Mouse (Mus musculus): ENCODE results near the gene Cysltr2. TPM values are rescaled to one million over a fixed set of nuclear protein-coding genes. Genes with fewer than 3 reads are reported as not detected.

The Cysltr2 gene
- 2.1 TPM in 1 of 2 replicates, not detected in the other for polyA plus RNA-seq (2012; ENCODE audit: insufficient read depth, insufficient read length, missing spikeins)

DNA sequence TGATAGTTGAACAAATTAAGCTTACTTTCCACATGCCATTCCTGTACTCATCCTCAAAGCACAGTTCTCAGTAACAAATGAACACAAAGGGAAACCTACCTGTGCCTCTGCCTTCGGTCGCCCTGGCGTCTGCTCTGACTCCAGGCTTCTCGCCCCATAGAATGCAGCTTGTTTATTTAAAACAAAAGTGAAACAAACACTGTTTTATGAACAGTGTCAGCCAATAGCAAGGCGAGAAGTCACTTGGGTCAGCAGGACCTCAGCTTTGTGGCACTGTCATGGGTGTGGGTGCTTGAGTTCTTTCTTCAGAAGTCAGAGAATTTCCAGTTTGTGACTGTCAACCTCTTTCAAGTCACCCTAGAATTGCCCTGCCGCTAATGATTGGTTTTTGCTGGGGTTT lies at the start of gene Cysltr2:
Gene Cysltr2, minus strand, starts transcription at position 178 of the 400 bp plus-strand sequence.
- Histone ChIP-seq H3K4me1 (ENCODE audit: control insufficient read depth, insufficient read depth, insufficient read length, low read length) (no peaks in the 10 kb centered on the region), H3K27ac (replicated peaks; ENCODE audit: low read depth, low read length) (no peak within 1 kb of the TSS), H3K4me3 (ENCODE audit: insufficient read depth, low read depth, low read length) (peak within 1 kb of the TSS; percentile 41)

GRCm38 (mm10) chr14:73094802-73095550 lies 46.1 kb upstream of the Cysltr2 start:
- no peaks in the 10 kb centered on the region for H3K4me1 ChIP-seq (ENCODE audit: control insufficient read depth, insufficient read depth, insufficient read length, low read length)
- no peak overlapping the region for H3K27ac ChIP-seq (replicated peaks; ENCODE audit: low read depth, low read length)
- H3K4me3 ChIP-seq (ENCODE audit: insufficient read depth, low read depth, low read length): no peak overlapping the region

- Histone ChIP-seq H3K27ac (replicated peaks; ENCODE audit: low read depth, low read length) (no peak overlapping the region), H3K4me3 (ENCODE audit: insufficient read depth, low read depth, low read length) (no peak overlapping the region), H3K4me1 (ENCODE audit: control insufficient read depth, insufficient read depth, insufficient read length, low read length) (no peaks in the 10 kb centered on the region)
Observed at GRCm38 (mm10) chr14:73092871-73093270, 44.0 kb upstream of the Cysltr2 start.

DNA sequence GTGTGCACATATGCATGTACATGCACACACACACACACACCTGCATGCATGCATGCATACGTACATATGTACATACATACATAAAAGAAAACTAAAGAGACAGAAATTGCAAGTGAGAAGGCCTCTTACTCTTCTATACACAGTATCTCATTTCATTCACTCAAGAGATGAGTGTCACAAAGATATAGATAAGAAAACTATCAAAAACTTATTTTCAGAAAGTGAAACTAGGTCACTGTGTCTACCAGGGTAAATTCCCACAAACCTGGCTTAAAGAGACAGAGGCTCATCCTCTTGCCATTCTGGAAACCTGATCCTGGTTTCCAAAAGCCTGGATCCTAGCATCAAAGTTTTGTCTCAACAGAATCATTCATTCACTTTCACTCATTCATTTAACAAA lies 39.3 kb upstream of the Cysltr2 start:
- Histone ChIP-seq H3K4me3 (ENCODE audit: insufficient read depth, low read depth, low read length) (no peak overlapping the region), H3K27ac (replicated peaks; ENCODE audit: low read depth, low read length) (no peak overlapping the region), H3K4me1 (ENCODE audit: control insufficient read depth, insufficient read depth, insufficient read length, low read length) (no peaks in the 10 kb centered on the region)

- no peaks in the 10 kb centered on the region for H3K4me1 ChIP-seq (ENCODE audit: control insufficient read depth, insufficient read depth, insufficient read length, low read length)
- no peak overlapping the region for H3K27ac ChIP-seq (replicated peaks; ENCODE audit: low read depth, low read length)
- no peak overlapping the region for H3K4me3 ChIP-seq (ENCODE audit: insufficient read depth, low read depth, low read length)
Observed at GRCm38 (mm10) chr14:73087746-73088145, 38.8 kb upstream of the Cysltr2 start.

- no peak overlapping the region for H3K27ac ChIP-seq (replicated peaks; ENCODE audit: low read depth, low read length)
- H3K4me1 ChIP-seq (ENCODE audit: control insufficient read depth, insufficient read depth, insufficient read length, low read length): no peaks in the 10 kb centered on the region
- no peak overlapping the region for H3K4me3 ChIP-seq (ENCODE audit: insufficient read depth, low read depth, low read length)
Observed at GRCm38 (mm10) chr14:73087247-73087646, 38.3 kb upstream of the Cysltr2 start.

GRCm38 (mm10) chr14:73086425-73086824 lies 37.5 kb upstream of the Cysltr2 start:
- no peaks in the 10 kb centered on the region for H3K4me1 ChIP-seq (ENCODE audit: control insufficient read depth, insufficient read depth, insufficient read length, low read length)
- H3K4me3 ChIP-seq (ENCODE audit: insufficient read depth, low read depth, low read length): no peak overlapping the region
- no peak overlapping the region for H3K27ac ChIP-seq (replicated peaks; ENCODE audit: low read depth, low read length)

- Histone ChIP-seq H3K4me3 (ENCODE audit: insufficient read depth, low read depth, low read length) (no peak overlapping the region), H3K4me1 (ENCODE audit: control insufficient read depth, insufficient read depth, insufficient read length, low read length) (no peaks in the 10 kb centered on the region)
Observed at GRCm38 (mm10) chr14:73083563-73083962, 34.6 kb upstream of the Cysltr2 start.

DNA sequence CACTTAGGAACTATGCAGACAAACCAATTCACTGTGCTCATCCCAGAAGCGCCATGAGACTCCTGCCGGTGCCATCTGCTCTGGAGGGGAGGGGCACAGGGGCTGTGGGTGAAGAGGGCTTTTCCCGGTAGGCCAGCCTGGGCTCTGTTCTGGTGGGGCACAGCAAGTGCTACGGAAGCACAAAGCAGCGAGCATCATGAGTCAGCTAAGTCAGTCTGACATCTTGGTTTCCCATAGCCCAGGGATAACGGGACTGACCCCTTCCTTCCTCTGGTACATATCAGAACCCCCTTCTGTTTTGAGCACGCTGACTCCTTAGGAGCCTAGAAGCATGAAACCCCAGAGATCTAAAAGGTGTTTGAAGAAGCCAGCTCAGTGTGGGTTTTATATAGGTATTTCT lies 15.5 kb upstream of the Cysltr2 start:
- H3K4me1 ChIP-seq (ENCODE audit: control insufficient read depth, insufficient read depth, insufficient read length, low read length): no peaks in the 10 kb centered on the region
- no peak overlapping the region for H3K4me3 ChIP-seq (ENCODE audit: insufficient read depth, low read depth, low read length)
- no peak overlapping the region for H3K27ac ChIP-seq (replicated peaks; ENCODE audit: low read depth, low read length)

More at GRCm38 (mm10) chr14:73083563-73083962, 34.6 kb upstream of the Cysltr2 start:
- H3K27ac ChIP-seq (replicated peaks; ENCODE audit: low read depth, low read length): no peak overlapping the region

- Histone ChIP-seq H3K4me3 (ENCODE audit: insufficient read depth, low read depth, low read length) (no peak overlapping the region), H3K4me1 (ENCODE audit: control insufficient read depth, insufficient read depth, insufficient read length, low read length) (no peaks in the 10 kb centered on the region), H3K27ac (replicated peaks; ENCODE audit: low read depth, low read length) (no peak overlapping the region)
Observed at GRCm38 (mm10) chr14:73058755-73059154, 9.8 kb upstream of the Cysltr2 start.

DNA sequence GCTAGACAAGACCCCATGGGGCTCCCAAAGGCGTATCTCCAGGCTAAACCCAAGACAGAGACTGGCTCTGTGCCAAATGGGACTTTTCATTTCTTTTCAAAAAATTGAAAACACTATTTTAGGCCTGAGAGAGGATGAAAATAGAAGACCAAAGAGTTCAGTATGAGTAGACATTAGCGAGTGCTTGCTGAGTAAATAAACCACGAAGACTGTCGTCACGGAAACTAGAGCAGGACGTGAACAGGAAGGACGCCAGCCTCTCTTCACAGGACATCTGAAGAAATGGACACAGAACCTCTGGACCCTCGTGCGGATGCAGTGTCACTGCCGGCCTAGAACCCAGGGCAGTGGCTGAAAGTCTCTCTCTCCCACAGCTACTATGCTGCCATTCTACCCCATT lies 8.8 kb upstream of the Cysltr2 start:
- no peak overlapping the region for H3K4me3 ChIP-seq (ENCODE audit: insufficient read depth, low read depth, low read length)
- H3K27ac ChIP-seq (replicated peaks; ENCODE audit: low read depth, low read length): no peak overlapping the region
- no peaks in the 10 kb centered on the region for H3K4me1 ChIP-seq (ENCODE audit: control insufficient read depth, insufficient read depth, insufficient read length, low read length)

DNA sequence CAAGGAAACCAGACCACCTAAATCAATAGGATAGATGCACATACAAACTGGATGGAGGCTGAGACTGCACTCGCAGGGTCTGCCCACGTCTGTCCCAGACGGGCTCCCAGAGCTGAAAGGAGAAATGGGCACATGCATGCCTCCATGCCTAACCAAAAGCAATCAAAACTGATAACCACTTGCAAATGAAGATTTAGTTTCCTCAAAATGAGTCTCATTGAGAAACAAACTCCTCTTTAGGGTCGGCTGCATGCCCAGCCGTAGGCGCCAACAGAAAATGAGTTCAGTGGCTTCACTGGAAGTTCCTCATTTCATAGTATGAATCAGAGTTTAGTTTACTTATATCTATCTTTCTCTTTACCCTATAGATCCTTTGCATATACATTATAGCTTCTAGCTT lies 7.9 kb upstream of the Cysltr2 start:
- H3K4me3 ChIP-seq (ENCODE audit: insufficient read depth, low read depth, low read length): no peak overlapping the region
- H3K27ac ChIP-seq (replicated peaks; ENCODE audit: low read depth, low read length): no peak overlapping the region
- no peaks in the 10 kb centered on the region for H3K4me1 ChIP-seq (ENCODE audit: control insufficient read depth, insufficient read depth, insufficient read length, low read length)

GRCm38 (mm10) chr14:73045199-73045928 lies 3.5 kb downstream of the Cysltr2 start:
- Histone ChIP-seq H3K4me1 (ENCODE audit: control insufficient read depth, insufficient read depth, insufficient read length, low read length) (no peaks in the 10 kb centered on the region), H3K27ac (replicated peaks; ENCODE audit: low read depth, low read length) (no peak overlapping the region), H3K4me3 (ENCODE audit: insufficient read depth, low read depth, low read length) (no peak overlapping the region)

DNA sequence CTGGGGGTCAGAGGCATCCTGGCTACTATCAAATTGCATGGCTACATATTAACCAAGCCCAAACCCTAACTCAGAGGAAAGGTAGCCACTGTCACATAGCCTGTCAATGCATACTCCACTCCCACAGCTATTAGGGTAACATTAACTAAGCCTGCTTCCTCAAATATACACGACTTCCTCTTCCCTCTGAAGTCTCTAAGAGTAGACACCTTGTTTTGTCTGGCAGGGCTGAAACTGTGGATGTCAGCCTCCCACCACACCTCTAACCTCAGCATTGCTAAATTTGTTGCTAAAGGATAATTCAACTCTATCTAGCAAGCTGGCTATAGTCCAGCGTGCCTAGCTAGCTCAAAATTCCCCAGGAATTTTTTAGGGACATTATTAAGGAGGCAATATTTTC lies 7.2 kb downstream of the Cysltr2 start:
- no peak overlapping the region for H3K4me3 ChIP-seq (ENCODE audit: insufficient read depth, low read depth, low read length)

DNA sequence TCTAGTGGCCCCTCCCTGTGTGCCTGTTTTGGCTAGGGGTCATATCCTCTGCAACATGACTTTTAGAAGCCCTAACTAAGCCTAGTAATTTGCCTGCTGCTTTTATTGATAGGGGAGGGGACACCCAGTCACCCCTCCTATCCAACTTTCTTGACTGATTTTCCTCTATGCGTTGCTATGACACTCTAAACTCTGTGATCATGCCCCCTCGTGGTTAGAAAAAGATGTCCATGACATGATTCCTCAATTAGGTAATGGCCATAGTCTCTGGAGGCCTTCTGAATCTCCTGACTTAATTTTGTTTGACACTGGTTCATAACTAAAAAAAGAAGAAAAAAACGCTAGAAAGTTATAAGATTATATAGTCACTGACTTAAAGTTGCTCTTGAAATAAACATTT lies 15.6 kb downstream of the Cysltr2 start:
- Histone ChIP-seq H3K4me1 (ENCODE audit: control insufficient read depth, insufficient read depth, insufficient read length, low read length) (no peaks in the 10 kb centered on the region), H3K4me3 (ENCODE audit: insufficient read depth, low read depth, low read length) (no peak overlapping the region), H3K27ac (replicated peaks; ENCODE audit: low read depth, low read length) (no peak overlapping the region)

More for the DNA sequence above, 7.2 kb downstream of the Cysltr2 start:
- H3K27ac ChIP-seq (replicated peaks; ENCODE audit: low read depth, low read length): no peak overlapping the region
- H3K4me1 ChIP-seq (ENCODE audit: control insufficient read depth, insufficient read depth, insufficient read length, low read length): no peaks in the 10 kb centered on the region

GRCm38 (mm10) chr14:73031218-73031617 lies 17.7 kb downstream of the Cysltr2 start:
- H3K27ac ChIP-seq (replicated peaks; ENCODE audit: low read depth, low read length): no peak overlapping the region
- H3K4me3 ChIP-seq (ENCODE audit: insufficient read depth, low read depth, low read length): no peak overlapping the region
- H3K4me1 ChIP-seq (ENCODE audit: control insufficient read depth, insufficient read depth, insufficient read length, low read length): no peaks in the 10 kb centered on the region
